Mouse (Mus musculus): ENCODE results near the gene Siva1.

Siva1 gene

DNA sequence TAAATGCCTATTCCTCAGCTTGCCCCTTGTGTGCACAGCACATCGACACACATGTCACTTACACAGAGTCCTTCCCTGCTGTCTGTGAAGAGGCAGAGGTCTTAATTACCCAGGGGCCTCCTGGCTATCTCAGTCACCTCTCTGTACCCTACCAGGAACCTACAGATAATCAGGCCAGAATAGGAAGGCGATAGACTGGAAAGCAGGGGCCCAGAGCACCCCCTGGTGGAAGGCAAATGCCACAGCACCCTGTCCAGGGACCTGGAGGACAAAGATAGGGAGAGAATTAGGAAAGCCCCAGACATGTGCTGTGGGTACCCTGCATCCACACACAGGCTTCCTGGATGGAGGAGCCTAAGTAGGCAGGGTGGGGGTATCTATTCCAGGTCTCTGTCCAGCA lies 20.7 kb upstream of the Siva1 start:
- peak; percentile 66 for DNase-seq (ENCODE audit: low spot score)

- no peak for DNase-seq (ENCODE audit: low spot score)
These were observed 18.8 kb upstream of the Siva1 start for GRCm38 (mm10) chr12:112625700-112626099.

DNA sequence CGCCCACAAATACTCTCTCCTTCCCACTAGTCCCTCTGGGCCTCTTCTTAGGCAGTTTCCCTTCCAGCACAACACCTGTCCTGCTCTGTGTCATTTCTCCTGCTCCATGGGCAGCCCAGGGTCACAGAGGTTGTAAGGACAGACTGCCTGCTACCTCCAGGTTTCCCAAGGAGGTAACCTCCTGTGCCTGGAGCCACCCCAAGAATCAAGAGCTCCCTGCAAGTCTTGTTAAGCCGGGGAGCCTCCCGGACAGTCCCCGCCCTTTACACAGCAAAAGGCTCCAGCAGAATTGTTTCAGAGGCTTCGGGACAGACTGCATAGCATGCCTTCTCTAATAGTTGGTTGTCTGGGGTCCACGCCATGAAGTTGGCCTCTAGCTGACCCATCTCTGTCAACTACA lies 18.0 kb upstream of the Siva1 start:
- DNase-seq (ENCODE audit: low spot score): no peak

- DNase-seq (ENCODE audit: low spot score): no peak
These were observed 17.2 kb upstream of the Siva1 start for GRCm38 (mm10) chr12:112627097-112627881.

DNA sequence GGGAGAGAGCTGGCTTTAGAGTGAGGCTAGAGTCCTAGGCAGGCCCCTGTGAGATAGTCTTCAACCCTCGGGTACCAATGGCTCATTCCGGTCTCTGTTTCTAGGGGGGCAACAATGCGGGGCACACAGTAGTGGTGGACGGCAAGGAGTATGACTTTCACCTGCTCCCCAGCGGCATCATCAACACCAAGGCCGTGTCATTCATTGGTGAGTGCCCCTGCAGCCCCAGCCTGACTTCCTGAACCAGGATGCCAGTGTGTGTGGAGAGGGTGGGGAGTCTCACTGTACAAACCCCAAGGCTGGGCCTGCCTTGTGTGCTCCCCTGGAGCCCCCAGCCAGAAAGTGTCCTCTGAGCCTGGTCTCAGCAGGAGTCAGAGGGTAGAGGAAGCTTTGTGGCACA lies 16.3 kb upstream of the Siva1 start:
- no peak for DNase-seq (ENCODE audit: low spot score)

DNA sequence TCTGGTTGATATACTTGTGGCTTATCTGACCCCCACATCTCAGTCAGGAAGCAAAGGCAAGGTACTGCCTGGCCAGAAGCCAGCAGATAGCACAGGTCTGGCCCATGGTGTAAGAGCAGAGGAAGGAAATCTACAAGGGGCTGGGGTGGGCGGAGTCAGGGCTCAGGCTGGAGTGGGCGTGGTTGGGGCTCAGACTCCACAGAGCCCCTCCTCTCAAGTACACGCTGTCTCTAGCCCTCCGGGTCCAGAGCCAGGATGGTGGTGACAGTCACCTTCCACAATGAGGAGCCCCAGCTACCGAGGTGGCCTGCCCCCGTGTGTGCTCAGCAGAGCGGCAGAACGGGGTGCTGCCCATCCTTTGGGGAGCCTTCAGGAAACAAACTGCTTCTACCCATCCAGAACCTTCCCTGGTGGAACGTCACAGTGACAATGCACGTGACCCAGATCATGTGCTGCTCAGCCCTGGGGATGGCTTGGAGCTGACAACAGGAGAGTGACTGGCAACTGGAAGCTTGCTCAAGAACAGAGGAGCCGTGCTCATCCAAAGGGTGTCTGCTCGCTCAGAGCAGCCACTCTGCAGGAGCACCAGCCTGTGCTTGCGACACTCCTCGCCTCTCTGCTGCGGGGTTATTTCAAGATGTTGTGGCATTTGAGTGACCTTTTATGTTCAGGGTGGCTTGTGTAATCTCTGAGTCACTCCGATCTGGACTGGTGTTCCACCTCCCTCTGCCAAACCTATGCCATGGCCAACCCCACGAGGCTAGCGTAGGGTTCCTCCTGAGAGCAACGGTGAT lies 15.4 kb upstream of the Siva1 start:
- peak; percentile 78 for DNase-seq (ENCODE audit: low spot score)

GRCm38 (mm10) chr12:112630029-112630428 lies 14.4 kb upstream of the Siva1 start:
- no peak for DNase-seq (ENCODE audit: low spot score)

- peak; percentile 78 for DNase-seq (ENCODE audit: low spot score)
These were observed 13.7 kb upstream of the Siva1 start for GRCm38 (mm10) chr12:112630796-112631195.

- DNase-seq (ENCODE audit: low spot score): no peak
These were observed 13.0 kb upstream of the Siva1 start for GRCm38 (mm10) chr12:112631472-112631871.

- no peak for DNase-seq (ENCODE audit: low spot score)
These were observed 12.2 kb upstream of the Siva1 start for GRCm38 (mm10) chr12:112632084-112632777.

DNA sequence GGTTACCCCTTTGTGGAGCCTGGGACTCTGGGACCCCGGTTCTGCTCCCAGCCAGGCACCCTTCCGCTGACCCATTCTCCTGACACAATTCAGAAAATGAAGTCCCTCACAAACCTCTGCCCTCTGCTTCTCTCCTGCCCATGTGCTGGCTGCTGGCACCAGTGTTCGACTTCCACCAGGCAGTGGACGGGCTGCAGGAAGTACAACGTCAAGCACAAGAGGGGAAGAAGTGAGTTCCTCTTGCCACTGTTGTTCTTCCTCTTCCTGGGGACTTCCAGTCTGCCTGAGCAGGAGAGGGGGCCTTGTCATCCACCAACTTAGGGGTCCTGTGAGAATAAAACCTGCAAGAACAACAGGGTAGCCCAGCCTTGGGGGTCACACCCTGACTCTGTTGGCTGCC lies 11.6 kb upstream of the Siva1 start:
- no peak for DNase-seq (ENCODE audit: low spot score)

DNA sequence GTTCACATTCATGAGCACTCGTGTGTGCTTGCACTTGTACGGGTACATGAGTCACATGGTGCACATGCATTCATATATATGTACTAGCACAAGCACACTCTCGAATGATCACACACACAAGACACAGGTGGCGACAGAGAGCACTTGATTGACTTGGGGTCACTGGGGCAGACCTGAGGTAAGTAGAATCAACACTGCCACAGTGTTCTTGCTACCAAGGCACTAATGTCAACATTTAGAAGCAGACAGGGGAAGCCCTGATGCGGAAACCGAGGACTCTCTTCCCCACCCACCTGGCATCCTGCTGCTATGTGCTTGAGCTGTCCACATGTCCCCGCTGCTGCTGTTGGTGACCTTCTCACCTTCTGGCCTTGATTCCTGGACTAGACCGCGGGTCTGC lies 10.8 kb upstream of the Siva1 start:
- DNase-seq (ENCODE audit: low spot score): no peak

GRCm38 (mm10) chr12:112639526-112639925 lies 5.0 kb upstream of the Siva1 start:
- DNase-seq (ENCODE audit: low spot score): no peak

DNA sequence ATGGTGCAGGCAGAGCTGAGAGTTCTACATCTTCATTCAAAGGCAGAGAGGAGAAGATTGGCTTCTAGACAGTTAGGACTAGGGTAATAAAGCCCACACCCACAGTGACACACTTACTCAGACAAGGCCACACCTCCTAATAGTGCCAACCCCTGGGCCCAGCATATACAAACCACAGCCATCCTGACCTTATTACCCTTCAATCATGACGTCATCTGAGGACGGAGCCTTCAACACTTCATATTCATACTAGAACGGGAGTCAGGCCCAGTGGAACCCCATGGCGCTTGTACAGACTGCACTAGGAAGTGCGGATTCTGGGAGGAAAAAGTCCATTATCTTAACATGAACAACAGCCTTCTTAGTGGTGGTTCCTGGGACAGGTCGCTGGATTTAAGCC lies 1.4 kb upstream of the Siva1 start:
- no peak for DNase-seq (ENCODE audit: low spot score)

GRCm38 (mm10) chr12:112644855-112645506 lies 502 bp downstream of the Siva1 start:
- peak; percentile 17 for DNase-seq (ENCODE audit: low spot score)

- no peak for DNase-seq (ENCODE audit: low spot score)
These were observed 1.7 kb downstream of the Siva1 start for GRCm38 (mm10) chr12:112646139-112646538.

DNA sequence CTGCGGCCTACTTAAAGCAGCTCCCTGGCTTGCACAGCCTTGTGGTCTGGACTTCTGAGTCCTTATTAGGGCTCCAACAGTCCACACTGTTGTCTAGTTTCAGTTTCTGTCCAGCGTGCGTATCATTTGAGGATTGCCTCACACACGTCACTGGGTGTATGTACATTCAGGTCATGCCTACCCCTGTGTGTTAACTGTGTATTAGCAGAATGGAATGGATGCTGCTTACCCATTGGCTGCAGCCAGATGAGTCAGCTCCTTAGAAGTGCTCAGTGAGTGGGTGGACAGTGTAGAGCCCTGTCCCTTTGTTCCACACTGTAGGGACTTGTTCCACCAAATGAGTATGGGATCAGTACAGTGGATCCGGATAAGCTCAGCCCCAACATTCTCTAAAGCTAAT lies 3.6 kb downstream of the Siva1 start:
- DNase-seq (ENCODE audit: low spot score): no peak

DNA sequence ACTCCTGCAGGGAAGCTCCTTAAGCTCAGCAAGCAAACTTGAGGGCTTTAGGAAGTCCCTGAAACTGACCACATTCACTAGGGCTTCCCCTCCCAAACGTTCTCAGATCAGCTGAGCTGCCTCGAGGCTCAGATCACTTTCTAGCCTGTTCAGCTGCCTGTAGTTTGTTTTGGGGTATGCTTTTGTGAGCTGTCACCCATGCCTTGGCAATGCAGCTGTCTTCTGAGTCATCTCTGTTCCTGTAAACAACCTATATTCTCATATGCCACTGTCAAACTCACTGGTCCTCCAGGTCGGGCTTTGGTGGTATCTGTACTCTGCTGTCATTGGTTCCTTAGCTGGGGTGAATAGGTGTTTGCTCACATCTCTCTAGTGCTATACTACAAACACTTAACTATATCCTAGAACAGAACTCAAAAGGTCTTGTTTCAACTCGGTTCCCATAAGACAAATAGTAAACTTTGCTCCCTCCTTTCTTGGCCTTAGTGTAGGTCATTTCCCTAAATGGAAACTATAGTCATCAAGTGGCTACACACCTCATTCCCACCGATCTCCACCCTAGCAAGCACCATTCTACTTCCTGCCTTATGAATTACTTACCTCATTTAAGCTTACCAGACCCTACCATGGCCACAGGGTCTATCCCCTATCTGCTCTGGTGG lies 7.4 kb downstream of the Siva1 start:
- DNase-seq (ENCODE audit: low spot score): no peak

DNA sequence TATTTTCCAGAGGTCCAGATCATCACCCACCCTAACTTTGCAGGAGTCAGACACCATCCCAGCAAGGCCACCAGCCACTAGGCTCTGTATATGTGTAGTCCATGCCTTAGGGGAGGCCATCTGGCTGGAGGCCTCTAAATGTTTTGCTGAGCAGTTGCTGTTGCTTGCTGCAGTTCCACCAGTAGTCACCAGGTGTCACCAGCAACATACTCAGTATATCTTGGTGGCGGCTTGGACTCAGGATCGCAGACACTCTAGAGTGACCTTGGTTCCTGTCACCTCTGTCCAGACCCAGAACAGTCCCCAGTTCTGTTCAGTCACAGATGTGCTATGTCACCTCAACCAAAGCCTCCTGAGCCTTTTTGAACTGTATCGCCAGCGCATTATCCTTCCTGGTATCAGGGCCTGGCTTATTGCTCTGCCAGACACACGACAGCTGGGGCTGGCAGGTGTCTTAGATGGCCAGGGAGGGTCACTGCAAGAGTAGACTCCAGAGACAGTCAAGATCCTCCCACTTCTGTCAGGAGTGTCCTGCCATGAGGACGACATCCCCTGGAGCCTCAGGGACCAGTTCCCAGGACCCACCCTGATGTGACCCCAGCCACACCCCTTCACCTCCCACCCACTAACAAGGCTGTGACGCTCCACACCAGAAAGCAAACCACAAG lies 8.8 kb downstream of the Siva1 start:
- DNase-seq (ENCODE audit: low spot score): peak; percentile 88

DNA sequence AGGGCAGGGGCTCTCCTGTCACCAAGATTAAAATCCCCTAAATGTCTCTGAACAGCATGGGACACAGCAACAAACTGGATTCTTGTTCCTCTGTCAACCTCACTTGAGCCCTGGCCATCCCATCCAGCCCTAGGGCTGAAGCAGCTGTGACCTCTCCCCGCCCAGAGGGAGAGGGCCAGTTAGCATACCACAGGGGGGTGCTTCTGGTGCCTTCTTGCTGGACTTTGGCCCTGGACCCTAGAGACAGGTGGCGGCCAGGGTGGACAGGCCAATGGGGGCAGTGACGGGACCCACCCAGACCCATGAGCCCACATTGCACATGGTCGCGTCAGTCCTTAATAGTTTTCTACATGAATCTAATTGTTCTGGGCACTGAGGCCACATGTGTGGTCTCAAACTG lies 9.6 kb downstream of the Siva1 start:
- no peak for DNase-seq (ENCODE audit: low spot score)

DNA sequence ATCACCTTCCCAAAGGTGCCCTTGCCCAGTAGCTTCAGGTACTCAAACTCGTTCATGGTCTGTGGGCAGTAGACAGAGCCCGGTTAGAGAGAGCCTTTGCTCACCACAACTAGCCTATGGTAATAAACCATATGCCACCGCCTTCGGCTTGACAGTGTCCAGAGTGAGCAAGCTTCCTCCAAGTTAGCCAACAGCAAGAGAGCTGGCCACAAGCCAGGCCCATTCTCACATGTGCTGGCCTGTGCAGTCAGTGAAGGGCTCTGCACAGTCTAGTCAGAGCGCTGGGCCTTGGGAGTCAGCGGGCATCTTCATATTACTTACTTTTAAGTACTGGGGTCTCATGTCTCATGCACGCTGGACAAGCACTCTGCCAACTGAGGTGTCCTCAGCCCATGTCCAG lies 14.1 kb downstream of the Siva1 start:
- DNase-seq (ENCODE audit: low spot score): peak; percentile 45
